Mouse (Mus musculus) forebrain, embryonic 12.5 days (tissue): Measurements from ENCODE around the gene Chchd6. TPM values are rescaled to one million over a fixed set of nuclear protein-coding genes. Genes with fewer than 3 reads are reported as not detected.

ENCODE experiments used
- ATAC-seq: fragments of 200-750 bp; cut with Nextera tagmentation; 2 replicates; pipeline ENCODE4 v1.8.0; 2017; ENCODE audit warnings: moderate TSS enrichment; ENCODE audit not compliant: low FRiP score
- H3K27ac ChIP-seq: fragments of 300-500 bp; sonication (generic); 2 replicates; pipeline ENCODE4 v1.5.1; 2016; ENCODE audit warnings: mild to moderate bottlenecking
- H3K27me3 ChIP-seq: fragments of 300-500 bp; sonication (generic); 2 replicates; pipeline ENCODE4 v1.6.1; 2016; ENCODE audit warnings: mild to moderate bottlenecking
- H3K36me3 ChIP-seq: fragments of 300-500 bp; sonication (generic); replicated peaks from 2 replicates; pipeline ENCODE4 v1.6.1; 2016; ENCODE audit warnings: mild to moderate bottlenecking
- H3K4me1 ChIP-seq: fragments of 300-500 bp; sonication (generic); 2 replicates; pipeline ENCODE4 v1.6.1; 2016
- H3K4me2 ChIP-seq: fragments of 300-500 bp; sonication (generic); 2 replicates; pipeline ENCODE4 v1.6.1; 2016; ENCODE audit warnings: mild to moderate bottlenecking, moderate library complexity
- H3K4me3 ChIP-seq: fragments of 300-500 bp; sonication (generic); replicated peaks from 2 replicates; pipeline ENCODE4 v1.5.1; 2016; ENCODE audit warnings: mild to moderate bottlenecking
- H3K9ac ChIP-seq: fragments of 300-500 bp; sonication (generic); 2 replicates; pipeline ENCODE4 v1.6.1; 2016; ENCODE audit warnings: mild to moderate bottlenecking
- H3K9me3 ChIP-seq: fragments of 300-500 bp; sonication (generic); 2 replicates; pipeline ENCODE4 v1.6.1; 2016
- WGBS: fragments of 180-500 bp; shearing (Covaris S2); methylation state at CpG from one replicate; pipeline ENCODE4 v1.1.7; 2016; 5-methylcytosine and 5-hydroxymethylcytosine counted together
- polyA plus RNA-seq: library from polyadenylated mRNA; unstranded; fragments of >200 nt; fragmentation: Nextera tagmentation; extraction: Ambion mirVana; gene quantifications from 2 replicates; pipeline ENCODE4 v1.2.1, GENCODE M21; 2016

The Chchd6 gene
- polyA plus RNA-seq = 87.3 and 88.5 TPM in 2 replicates

DNA sequence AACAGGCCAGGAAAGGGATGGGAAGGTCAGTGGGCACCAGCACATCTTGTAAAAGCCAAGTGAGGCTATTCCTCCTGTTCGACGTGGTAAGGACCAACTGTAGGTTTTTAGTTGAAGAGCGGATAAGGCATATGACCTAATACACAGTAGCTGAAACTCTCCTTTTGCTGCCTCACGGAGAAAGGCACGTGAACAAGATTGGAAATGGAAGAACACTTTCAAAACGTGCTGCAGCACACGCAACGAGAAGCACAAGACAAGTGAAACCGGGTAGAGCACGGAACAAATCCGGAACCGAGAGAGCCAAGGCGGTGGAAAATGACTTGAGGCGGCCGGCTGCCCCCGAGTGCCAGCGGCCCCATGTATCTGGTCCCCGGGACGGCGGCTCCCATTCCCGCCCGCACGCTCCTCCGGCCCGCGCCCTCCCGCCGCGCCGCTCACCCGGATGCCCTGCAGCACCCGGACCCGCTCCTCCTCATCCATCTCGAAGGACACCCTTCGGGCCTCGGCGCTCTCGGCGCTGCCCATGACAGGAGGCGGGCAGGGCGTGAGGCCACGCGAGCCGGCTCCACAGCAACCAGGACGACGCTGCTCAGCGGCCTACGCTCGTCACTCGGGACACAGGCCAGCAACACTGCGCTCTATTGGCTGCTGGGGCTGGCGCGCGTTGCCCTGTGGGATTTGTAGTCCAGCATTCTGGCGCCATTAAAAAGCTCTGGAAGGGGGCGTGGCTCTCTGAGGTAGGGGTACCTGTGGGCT, at the start of gene Chchd6:
TSS of gene Chchd6 (minus strand) at position 635 of the 759 bp plus-strand sequence.
- H3K4me1 ChIP-seq = peaks cover 7% of the 10 kb centered on the region
- ATAC-seq = peak; percentile 100
- H3K27me3 ChIP-seq = no peaks in the 10 kb centered on the region
- H3K9ac ChIP-seq = peak within 1 kb of the TSS; percentile 69
- H3K4me3 ChIP-seq = peak within 1 kb of the TSS; percentile 70
- peak within 1 kb of the TSS; percentile 81 for H3K4me2 ChIP-seq
- WGBS = under 1% methylated on average over 56 of the region's 56 CpGs
- H3K9me3 ChIP-seq = no peaks in the 10 kb centered on the region
- no peaks in the 10 kb centered on the region for H3K36me3 ChIP-seq
- no peak within 1 kb of the TSS for H3K27ac ChIP-seq

GRCm38 (mm10) chr6:89644271-89645075, 49.0 kb upstream of the Chchd6 start:
- H3K27ac ChIP-seq = peak overlapping the region; percentile 78
- H3K27me3 ChIP-seq = no peaks in the 10 kb centered on the region
- H3K4me2 ChIP-seq = peak overlapping the region; percentile 66
- peak overlapping the region; percentile 51 for H3K9ac ChIP-seq
- peaks cover 4% of the 10 kb centered on the region; the same call in 1 of the 2 replicates for H3K4me1 ChIP-seq
- H3K36me3 ChIP-seq = no peaks in the 10 kb centered on the region
- ATAC-seq = peak; percentile 94
- under 1% methylated on average over 40 of the region's 41 CpGs for WGBS
- no peaks in the 10 kb centered on the region for H3K9me3 ChIP-seq
- peak overlapping the region; percentile 51 for H3K4me3 ChIP-seq

DNA sequence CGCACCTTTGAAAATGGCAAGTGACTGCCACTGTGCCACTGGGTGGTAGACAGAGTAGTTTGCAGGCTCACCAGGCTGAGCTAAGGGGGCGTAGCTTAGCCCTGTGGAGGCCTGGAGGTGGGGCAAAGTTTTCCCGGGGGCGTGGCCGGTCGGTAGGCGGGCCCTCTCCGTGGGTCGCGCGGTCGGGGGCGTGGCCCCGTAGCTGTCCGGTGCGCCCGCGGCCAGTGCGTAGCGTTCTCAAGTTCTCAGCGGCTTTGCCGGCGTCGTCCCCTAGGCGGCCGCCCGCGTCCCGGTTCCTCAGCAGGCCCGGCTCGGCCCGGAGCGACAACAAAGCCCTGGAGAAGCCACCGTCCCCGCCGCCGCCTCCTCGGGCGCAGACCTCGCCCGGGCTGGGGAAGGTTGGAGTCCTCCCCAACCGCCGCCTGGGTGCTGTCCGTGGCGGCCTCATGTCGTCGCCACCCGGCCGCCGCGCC, 48.4 kb upstream of the Chchd6 start, which contains the start of gene Txnrd3:
TSS of gene Txnrd3 (plus strand) at position 191 of the 473 bp plus-strand sequence.
- ATAC-seq = peak; percentile 90
- 0 out of 2 replicates have a peak, but pooled peaks cover 4% of the 10 kb centered on the region for H3K27me3 ChIP-seq
- peak within 1 kb of the TSS; percentile 51 for H3K4me3 ChIP-seq
- under 1% methylated on average over 50 of the region's 51 CpGs for WGBS
- H3K9me3 ChIP-seq = no peaks in the 10 kb centered on the region
- H3K4me2 ChIP-seq = peak within 1 kb of the TSS; percentile 66
- H3K27ac ChIP-seq = peak within 1 kb of the TSS; percentile 78
- no peaks in the 10 kb centered on the region for H3K36me3 ChIP-seq
- H3K9ac ChIP-seq = peak within 1 kb of the TSS; percentile 51
- H3K4me1 ChIP-seq = peaks cover 4% of the 10 kb centered on the region; the same call in 1 of the 2 replicates

- Histone ChIP-seq H3K27ac (no peak overlapping the region), H3K4me2 (no peak overlapping the region), H3K4me3 (no peak overlapping the region), H3K36me3 (no peaks in the 10 kb centered on the region), H3K9ac (no peak overlapping the region), H3K4me1 (peaks cover 8% of the 10 kb centered on the region; the same call in 1 of the 2 replicates), H3K27me3 (0 out of 2 replicates have a peak, but pooled peaks cover 4% of the 10 kb centered on the region), H3K9me3 (no peaks in the 10 kb centered on the region)
- 38% methylated on average over 2 of the region's 2 CpGs for WGBS
- no peak for ATAC-seq
Observed at GRCm38 (mm10) chr6:89639025-89639424, 43.6 kb upstream of the Chchd6 start.

DNA sequence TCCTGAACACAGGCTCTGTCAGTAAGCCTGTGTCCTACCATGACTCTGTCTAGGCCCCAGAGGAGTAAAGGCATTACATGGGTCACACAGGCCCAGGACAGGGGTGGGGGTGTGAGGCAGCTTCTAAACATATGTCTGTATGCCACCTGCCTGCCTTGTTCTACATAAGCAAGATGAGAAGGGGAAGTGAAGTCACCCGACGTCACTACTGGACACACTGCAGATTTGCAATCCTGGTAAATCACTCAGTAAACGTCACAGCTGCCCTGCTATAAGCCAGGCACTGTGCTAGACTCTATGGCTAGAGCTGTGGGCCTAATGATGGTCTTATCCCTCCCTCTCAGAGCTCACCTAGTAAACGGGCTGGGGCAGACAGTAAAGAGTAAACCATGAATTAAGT, 42.5 kb upstream of the Chchd6 start:
- WGBS = 80% methylated on average over 4 of the region's 4 CpGs
- no peak for ATAC-seq

GRCm38 (mm10) chr6:89634400-89634799, 38.9 kb upstream of the Chchd6 start:
- no peak overlapping the region for H3K4me2 ChIP-seq
- ATAC-seq = no peak
- H3K9me3 ChIP-seq = no peaks in the 10 kb centered on the region
- WGBS = 54% methylated on average over 8 of the region's 8 CpGs
- no peak overlapping the region for H3K9ac ChIP-seq
- no peak overlapping the region for H3K27ac ChIP-seq
- H3K36me3 ChIP-seq = no peaks in the 10 kb centered on the region
- H3K4me3 ChIP-seq = no peak overlapping the region
- H3K4me1 ChIP-seq = peaks cover 14% of the 10 kb centered on the region
- 0 out of 2 replicates have a peak, but pooled peaks cover 15% of the 10 kb centered on the region for H3K27me3 ChIP-seq

More for the DNA sequence above, 42.5 kb upstream of the Chchd6 start:
- Histone ChIP-seq H3K4me2 (no peak overlapping the region), H3K36me3 (no peaks in the 10 kb centered on the region), H3K9me3 (no peaks in the 10 kb centered on the region), H3K27me3 (0 out of 2 replicates have a peak, but pooled peaks cover 7% of the 10 kb centered on the region), H3K9ac (no peak overlapping the region), H3K4me3 (no peak overlapping the region), H3K27ac (no peak overlapping the region), H3K4me1 (peaks cover 8% of the 10 kb centered on the region)

DNA sequence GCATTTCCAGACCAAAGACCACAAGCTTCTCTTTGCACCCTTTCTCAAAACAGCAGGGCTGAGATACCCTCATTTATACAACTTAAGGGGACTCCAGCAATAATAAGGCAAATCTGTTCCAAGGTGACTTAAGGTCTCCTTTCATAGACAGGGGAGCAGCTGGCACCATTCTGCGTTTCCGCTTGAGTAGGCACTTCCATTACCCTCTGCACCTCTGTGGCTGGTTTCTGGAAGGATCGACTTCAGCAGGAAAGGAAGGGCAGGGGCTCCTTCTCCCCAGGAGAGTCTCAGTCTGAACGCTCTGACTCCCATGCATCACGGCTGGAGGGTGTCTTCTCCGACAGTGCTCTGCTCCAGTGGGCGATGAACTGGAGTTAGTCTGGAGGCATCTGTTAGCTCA, 37.7 kb upstream of the Chchd6 start:
- peaks cover 14% of the 10 kb centered on the region for H3K4me1 ChIP-seq
- peak overlapping the region; percentile 63 for H3K27ac ChIP-seq
- H3K27me3 ChIP-seq = 0 out of 2 replicates have a peak, but pooled peaks cover 10% of the 10 kb centered on the region
- peak; percentile 45 for ATAC-seq
- H3K9me3 ChIP-seq = no peaks in the 10 kb centered on the region
- H3K4me3 ChIP-seq = no peak overlapping the region
- H3K36me3 ChIP-seq = no peaks in the 10 kb centered on the region
- 59% methylated on average over 7 of the region's 7 CpGs for whole genome bisulfite sequencing
- H3K4me2 ChIP-seq = no peak overlapping the region
- no peak overlapping the region for H3K9ac ChIP-seq

GRCm38 (mm10) chr6:89631809-89632562, 36.5 kb upstream of the Chchd6 start:
- Histone ChIP-seq H3K4me3 (no peak overlapping the region), H3K27me3 (0 out of 2 replicates have a peak, but pooled peaks cover 10% of the 10 kb centered on the region), H3K4me1 (peaks cover 14% of the 10 kb centered on the region), H3K9ac (no peak overlapping the region), H3K27ac (peak overlapping the region; percentile 63; the same call in 1 of the 2 replicates), H3K4me2 (0 out of 2 replicates have a peak overlapping the region, but pooled peaks have one; percentile 21), H3K36me3 (no peaks in the 10 kb centered on the region), H3K9me3 (no peaks in the 10 kb centered on the region)
- ATAC-seq = peak; percentile 69
- WGBS = 12% methylated on average over 10 of the region's 10 CpGs

GRCm38 (mm10) chr6:89628045-89628785, 32.8 kb upstream of the Chchd6 start:
- Histone ChIP-seq H3K27me3 (0 out of 2 replicates have a peak, but pooled peaks cover 10% of the 10 kb centered on the region), H3K4me2 (no peak overlapping the region), H3K4me3 (no peak overlapping the region), H3K9me3 (no peaks in the 10 kb centered on the region), H3K9ac (no peak overlapping the region), H3K27ac (no peak overlapping the region), H3K4me1 (peaks cover 9% of the 10 kb centered on the region), H3K36me3 (no peaks in the 10 kb centered on the region)
- WGBS = 71% methylated on average over 8 of the region's 8 CpGs
- no peak for ATAC-seq

GRCm38 (mm10) chr6:89622647-89623046, 27.2 kb upstream of the Chchd6 start:
- 82% methylated on average over 3 of the region's 3 CpGs for WGBS
- H3K4me2 ChIP-seq = no peak overlapping the region
- no peak overlapping the region for H3K9ac ChIP-seq
- no peaks in the 10 kb centered on the region for H3K27me3 ChIP-seq
- no peak overlapping the region for H3K27ac ChIP-seq
- no peaks in the 10 kb centered on the region for H3K4me1 ChIP-seq
- H3K36me3 ChIP-seq = no peaks in the 10 kb centered on the region
- ATAC-seq = no peak
- no peaks in the 10 kb centered on the region for H3K9me3 ChIP-seq
- no peak overlapping the region for H3K4me3 ChIP-seq

- ATAC-seq = no peak
- no peaks in the 10 kb centered on the region for H3K27me3 ChIP-seq
- no peaks in the 10 kb centered on the region for H3K9me3 ChIP-seq
- H3K36me3 ChIP-seq = no peaks in the 10 kb centered on the region
- 60% methylated on average over 7 of the region's 7 CpGs for WGBS
- no peak overlapping the region for H3K9ac ChIP-seq
- peaks cover 34% of the 10 kb centered on the region for H3K4me1 ChIP-seq
- no peak overlapping the region for H3K4me3 ChIP-seq
- H3K4me2 ChIP-seq = no peak overlapping the region
- H3K27ac ChIP-seq = 0 out of 2 replicates have a peak overlapping the region, but pooled peaks have one; percentile 31
Observed at GRCm38 (mm10) chr6:89615373-89615755, 19.9 kb upstream of the Chchd6 start.
